Mouse (Mus musculus): Measurements from ENCODE around the gene Wdr1.

- TF ChIP-seq CTCF (IDR thresholded peaks at IDR 0.05; ENCODE audit: extremely low read depth, insufficient read depth, low read length): no peak
- no peak for TF ChIP-seq POLR2A (IDR thresholded peaks at IDR 0.05; ENCODE audit: extremely low read depth, insufficient read depth, low read length)
Observed at GRCm38 (mm10) chr5:38536822-38537221, 26.2 kb downstream of the Wdr1 start.

Data from cortical plate, adult 2 months (tissue).